Mouse (Mus musculus) urinary bladder, adult 18-20 months (tissue): ENCODE measurements around the gene Fam171a1.
"Not testable (repeated sequence)": the region's sequence is repeated elsewhere in the genome, so short reads cannot be mapped to it uniquely, and the experiment has no call there.

Experiments used
- DNase-seq, 2 experiments: peaks; one replicate each; pipeline ENCODE4 v3.0.0; 2022; ENCODE audit warnings: low spot score in 2 of 2, mixed read lengths in 2 of 2

Fam171a1 gene

DNA sequence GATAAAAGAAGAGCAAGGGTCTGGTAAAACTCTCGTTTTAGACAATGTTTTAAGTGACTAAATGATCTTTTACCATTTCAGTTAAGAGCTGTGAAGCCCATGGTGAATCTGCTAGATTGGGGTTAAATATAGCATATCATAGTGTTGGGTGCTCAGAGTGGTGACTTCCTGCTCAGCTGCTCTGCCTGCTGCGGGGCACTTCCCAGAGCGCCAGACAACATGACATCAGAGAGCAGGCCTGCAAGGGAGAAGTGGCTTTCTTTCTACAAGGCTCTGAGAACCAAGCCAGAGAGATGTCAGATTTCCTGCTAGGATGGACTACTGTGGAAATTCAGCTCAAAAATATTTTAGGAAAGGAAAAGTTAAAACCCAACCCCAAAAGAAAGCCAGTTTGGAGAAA, 57.8 kb downstream of the Fam171a1 start:
- DNase-seq: no peak

DNA sequence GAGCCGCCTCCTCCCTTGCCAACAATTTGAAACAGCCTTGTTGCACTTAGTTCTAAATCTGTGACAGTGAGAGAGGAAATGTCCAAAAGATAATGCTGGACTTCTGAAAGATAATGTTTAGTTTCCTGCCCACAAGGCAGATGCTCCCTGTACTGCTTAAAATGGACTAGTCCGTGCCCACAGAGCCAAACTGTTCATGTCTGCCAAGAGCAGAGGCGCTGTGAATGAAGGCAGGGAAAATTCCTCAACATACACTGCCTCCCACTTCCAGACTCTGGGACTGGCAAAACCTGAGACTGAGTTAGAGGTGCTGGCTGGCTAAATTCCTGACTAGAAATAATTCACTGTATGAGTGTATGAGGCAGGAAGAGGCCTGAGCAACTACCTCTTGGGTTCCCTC, 58.6 kb downstream of the Fam171a1 start:
- DNase-seq: no peak

DNA sequence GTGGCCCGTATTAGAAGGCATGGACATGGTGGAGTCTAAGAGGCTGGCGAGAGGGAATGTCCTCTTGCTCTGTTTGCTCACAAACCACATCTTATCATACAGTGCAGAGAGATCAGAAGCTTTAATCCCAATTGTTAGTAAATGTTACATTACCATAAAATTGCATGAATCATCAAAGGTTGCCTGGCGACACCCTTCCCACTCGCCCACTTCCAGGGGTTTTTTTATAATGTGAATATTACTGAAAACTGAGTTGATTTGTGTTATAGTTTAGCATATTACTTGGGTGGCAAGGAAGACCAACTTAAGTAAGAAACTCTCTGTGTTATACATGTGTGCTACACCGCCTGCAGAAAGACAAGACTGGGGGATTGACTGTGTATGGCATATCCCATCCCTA, 60.9 kb downstream of the Fam171a1 start:
- DNase-seq: no peak

DNA sequence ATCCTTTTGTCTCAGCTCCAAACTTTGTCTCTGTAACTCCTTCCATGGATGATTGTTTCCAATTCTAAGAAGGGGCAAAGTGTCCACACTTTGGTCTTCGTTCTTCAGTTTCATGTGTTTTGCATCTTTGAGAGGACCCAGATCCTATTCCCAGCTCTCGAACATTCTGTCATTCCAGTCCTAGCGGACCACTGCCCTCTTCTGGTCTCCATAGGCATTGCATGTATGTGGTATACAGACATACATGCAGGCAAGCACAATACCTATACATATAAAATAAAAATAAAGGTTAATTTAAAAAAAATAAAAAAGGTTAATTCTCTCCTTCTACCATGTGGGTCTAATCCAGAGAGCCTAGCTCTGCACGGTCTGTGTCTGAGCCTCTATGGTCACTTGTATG, 62.0 kb downstream of the Fam171a1 start:
- not testable (repeated sequence) for DNase-seq

DNA sequence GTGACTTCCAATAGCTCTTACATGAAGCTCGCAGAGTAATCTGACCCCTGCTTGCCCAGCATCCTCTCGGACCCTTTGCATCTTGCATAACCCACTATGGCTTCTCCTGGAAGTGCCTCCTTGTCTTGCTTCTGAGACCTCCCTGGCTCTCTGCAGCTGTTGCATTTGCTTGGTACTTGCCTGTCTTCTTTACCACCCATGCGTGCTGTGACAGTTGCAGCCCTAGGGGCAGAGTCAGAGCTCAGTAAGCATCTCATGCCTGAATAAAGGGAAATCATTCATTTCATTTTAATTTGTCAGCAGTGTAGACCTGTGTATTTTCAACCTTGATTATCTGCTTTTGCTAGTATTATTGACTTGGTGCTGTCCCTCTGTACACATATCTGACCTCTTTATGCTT, 62.7 kb downstream of the Fam171a1 start:
- DNase-seq: no peak

DNA sequence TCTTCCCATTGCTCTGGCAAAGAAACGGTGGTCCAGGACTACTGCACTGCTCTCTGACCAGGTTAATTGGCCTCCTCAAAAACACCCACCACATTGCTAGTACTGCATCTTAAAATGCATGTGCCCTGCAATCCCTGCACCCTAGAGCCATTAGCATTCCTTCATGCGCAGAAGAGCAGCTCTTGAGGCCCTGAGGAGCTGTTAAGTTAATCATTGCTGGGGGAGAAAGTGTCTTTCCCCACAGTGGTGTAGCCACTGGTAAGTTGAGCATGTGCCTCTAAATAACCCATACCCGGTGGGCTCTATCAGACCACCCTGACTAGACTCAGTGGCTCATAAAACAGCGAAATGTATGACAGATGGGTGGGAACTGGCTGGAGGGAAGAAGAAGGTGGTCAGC, 66.5 kb downstream of the Fam171a1 start:
- no peak for DNase-seq

DNA sequence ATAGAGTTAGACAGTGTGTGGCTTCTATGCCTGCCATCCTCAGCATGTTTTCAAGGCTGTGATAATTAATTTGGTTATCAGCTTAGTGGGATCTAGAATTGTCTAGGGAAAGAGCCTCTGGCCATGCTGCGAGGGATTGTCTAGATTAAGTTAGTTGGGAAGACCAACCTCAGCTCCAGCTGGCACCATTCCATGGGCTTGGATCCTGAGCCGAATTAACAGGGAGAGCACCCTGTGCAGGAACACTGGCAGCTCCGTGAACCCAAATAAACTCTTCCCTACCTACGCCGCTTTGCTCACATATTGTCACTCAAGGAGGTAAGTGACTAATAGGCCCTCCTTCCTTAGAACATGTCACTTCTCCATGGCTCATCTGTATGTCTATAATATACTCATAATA, 69.6 kb downstream of the Fam171a1 start:
- DNase-seq: no peak

DNA sequence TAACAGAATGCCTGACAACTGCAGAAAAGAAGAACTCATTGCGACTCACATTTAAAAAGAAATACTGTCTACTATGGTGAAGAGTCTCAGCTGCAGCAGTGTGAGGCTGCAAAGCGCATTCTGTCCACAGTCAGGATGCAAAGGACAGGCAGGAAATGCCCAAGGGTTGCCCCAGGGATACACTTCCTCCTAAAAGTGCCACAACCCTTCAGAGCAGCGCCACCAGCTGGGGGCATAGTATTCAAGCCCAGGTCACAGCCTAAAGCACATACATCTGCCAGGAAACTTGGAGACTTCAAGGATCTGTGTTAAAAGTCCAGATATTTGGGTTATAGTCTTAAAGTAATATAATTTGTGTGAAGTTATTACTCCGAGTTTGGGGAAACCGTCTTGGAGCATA, 71.3 kb downstream of the Fam171a1 start:
- no peak for DNase-seq

DNA sequence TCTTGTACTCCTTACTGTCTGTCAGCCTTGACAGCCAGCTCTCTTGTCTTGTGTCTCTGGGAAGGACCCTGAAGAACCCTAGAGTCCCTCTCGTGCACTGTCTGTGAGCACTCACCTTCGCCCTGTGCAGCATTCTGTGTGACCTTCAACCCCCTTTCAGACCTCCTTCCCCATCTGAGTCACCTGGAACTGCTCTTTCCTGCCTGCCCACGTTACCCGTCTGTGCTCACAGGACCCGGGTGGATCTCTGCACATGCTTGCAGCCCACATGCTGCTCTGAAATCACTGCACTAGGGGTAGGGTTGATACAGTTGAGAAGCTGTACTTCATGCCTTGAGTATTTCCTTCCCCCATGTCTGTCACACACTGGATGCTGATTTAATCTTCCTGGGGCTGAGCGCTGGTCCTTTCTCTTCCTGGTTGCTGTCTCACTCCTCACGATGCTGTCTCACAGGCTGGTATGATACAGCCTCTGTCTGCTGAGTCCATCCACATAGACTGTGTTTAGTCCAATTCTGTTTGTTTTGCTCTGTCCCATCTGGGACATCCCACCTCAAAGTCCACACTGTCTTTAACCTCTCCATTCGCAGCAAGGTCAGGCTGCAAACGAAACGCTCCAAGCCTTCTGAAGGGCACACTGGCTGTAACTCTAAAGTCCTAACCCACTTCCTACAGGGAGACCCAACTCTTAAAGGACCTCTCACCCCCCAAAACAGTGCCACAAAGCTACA, 74.9 kb downstream of the Fam171a1 start:
- DNase-seq: no peak

DNA sequence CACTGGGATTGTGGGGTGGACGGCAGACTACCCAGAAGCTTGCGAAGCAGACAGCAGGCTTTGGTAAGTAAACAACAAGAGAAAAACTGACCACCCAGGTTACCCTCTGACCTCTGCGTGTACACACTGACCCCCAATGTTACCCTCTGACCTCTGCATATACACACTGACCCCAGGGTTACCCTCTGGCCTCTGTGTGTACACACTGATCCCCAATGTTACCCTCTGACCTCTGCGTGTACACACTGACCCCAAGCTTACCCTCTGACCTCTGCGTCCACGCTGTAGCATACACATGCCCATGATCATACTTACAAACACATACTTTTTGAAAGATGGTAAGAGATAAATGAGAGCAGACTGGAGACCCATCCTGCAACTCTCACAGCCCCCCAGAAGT, 77.1 kb downstream of the Fam171a1 start:
- DNase-seq: no peak

DNA sequence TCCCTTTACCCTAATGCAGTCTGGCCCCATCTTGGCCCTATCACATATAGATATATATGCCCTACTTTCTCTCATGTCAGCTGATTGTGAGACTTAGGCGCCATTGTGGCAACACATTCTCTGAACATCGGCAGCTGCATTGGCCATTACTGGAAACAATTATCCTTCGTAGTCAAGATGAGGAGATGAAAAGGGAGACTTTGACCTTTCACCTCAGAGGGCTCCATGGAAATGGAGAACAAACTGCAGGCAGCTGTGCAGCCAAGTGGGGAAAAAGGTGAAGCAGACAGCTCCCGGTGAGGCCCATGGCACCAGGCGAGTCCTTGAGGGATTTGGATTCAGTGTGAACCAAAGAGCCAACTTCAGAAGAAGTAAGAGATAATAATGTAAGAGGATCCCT, 81.5 kb downstream of the Fam171a1 start:
- no peak for DNase-seq

DNA sequence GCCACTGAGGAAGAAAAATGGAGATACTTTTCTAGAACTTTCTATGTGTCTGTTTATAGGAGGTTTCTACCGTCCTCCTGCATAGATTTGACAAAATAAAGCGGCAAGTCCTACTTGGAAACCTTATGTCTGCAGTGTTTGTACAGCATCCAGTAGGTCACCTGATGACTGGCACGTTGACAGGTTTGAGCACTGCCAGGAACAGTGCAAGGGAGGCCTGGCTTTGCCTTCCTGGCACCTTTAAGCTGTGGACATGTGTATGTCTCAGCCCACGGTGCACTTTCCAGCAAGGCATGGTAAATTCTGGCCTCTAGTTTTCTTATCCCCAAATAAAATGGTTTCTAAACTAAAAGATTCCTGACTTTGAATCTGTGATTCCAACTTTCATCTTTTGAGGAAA, 86.4 kb downstream of the Fam171a1 start:
- no peak for DNase-seq

DNA sequence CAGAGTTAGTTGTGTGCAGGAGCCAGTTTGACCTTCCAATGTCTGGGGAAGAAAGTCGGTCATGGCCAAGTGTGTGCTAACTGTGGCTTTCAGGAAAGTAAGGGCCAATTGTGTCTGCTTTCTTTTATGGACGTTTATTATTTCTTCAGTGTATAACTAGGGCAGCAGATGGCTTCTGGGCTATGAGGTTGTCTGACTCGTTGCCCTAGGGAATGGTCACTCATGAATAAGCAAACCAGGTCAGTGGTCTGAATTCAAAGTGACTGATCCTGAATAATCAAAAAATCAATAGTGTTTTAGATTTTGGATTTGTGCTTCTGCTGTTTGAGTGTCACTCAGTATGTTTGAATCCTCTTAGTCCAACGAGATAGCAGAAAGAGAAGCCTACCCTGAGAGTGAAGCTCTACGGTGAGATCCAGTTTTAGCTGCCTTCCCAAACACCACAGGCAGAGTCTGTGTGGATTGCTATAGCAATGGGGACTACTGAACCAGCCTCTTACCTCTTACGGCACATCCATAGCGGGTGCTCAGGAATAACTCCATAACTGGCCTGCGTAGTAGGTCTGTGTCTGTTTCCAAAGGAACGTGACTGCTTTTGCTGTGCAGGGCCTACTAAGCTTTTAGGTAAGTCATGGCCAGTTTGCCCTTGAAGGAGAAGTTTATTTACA, 93.1 kb downstream of the Fam171a1 start:
- no peak for DNase-seq

DNA sequence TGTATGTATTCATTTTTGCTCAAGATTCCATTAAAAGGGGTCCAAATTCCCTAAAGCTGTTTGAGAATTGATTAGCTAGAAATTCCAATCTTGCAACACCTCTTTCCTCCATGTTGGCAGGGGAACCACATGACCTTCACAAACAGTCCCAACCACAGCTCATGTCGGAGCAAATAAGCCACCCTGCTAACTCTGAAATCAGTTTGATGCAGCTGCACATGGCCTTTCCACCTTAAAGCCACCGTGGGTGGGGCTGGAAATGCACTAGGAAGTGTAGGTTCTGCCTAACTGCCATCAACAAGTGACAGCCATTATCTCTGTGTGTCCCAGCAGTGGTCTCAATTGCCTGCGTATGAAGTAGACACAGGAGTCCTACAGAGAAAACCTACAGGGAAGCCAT, 101.5 kb downstream of the Fam171a1 start:
- DNase-seq: no peak

DNA sequence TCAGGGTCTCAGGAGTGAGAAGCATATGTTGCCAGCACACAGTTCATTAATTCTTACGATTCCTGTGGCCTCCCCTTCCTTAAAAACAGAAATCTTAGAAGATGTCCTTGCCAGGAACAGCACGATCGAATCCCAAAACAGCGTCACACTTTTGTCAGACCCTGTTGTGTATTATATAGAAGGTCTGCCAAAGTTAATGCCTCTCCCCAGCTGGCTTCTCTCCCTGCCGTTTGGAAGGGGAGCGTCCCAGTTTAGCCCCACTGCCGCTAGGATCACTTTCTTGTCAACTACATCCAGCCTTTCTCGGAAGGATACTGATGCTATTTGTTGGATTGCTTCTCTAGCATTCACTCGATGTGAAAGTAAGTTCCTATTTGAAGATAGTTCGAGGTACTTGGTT, 102.6 kb downstream of the Fam171a1 start:
- DNase-seq: no peak

DNA sequence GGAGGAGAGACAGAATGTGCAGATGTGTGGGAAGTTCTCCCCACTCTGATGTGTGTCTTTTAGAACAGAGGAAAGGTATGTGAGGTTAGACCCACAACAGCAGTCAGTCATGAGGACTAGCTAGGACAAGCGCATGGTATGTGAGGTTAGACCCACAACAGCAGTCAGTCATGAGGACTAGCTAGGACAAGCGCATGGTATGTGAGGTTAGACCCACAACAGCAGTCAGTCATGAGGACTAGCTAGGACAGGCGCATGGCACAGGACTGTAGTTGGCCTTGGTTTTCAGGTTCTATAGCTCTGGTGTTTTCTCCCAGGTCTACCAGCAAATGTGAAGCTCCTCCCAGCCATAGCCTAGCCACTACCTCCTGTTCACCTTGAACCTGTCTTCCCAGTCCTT, 103.6 kb downstream of the Fam171a1 start:
- not testable (repeated sequence) for DNase-seq

DNA sequence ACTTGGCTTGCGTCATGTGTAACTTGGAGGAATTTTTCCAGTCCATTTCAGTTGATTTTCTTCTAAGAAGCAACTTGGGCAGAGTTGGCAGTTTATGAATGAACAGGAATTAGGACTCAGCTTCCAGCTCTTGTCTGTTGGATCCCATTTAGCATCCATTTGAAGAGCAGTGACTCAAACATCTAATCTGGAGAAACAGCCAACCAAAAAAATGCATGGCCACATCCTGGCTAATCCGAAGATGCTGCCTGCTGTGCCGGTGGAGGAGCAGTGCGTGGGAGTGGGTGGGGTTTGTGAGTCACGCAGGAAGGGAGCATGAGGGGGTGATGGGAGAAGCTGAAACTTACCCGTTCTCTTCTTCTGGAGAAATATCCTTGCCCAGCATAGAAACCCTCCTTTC, 104.2 kb downstream of the Fam171a1 start:
- no peak for DNase-seq

DNA sequence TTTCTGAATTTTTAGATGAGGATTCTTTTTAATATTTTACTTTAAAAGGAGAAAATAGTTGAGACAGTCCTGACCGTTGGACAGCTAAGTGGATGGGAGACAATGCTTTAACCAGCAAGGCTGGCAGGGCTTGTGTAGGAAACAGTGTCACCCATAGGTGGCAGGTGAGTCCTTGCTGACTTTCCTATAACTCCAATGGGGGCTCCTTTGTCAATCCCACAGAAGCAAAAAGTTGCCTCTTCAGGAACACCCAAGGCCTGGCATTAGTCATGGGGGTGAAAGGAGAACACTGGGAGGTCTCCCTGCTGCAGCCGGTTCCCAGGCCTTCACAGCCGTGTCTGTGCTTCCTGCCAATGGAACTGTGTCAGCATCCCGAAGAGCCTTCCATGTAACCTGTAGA, 114.5 kb downstream of the Fam171a1 start:
- peak in 1 of 2 experiments; percentile 10 for DNase-seq

DNA sequence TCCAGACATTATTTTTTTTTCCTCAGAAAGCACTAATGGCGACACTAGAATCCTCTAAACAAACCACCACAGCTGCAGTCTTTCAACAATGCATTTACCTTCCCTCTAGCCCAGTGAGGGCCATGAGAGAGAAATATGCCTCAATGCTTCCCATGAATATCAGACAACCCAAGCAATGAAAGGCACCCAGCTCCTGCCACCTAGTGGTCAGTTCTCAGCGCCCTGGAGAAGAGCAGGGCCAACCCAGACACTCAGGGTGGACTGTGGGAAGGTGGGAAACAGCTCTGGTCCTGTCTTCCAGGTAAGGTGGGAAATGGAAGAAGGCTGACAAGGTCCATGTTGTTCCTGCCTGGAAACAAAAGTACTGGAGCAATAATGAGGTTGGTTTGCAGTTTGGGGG, 115.0 kb downstream of the Fam171a1 start:
- peak; percentile 37 to 49 for DNase-seq

DNA sequence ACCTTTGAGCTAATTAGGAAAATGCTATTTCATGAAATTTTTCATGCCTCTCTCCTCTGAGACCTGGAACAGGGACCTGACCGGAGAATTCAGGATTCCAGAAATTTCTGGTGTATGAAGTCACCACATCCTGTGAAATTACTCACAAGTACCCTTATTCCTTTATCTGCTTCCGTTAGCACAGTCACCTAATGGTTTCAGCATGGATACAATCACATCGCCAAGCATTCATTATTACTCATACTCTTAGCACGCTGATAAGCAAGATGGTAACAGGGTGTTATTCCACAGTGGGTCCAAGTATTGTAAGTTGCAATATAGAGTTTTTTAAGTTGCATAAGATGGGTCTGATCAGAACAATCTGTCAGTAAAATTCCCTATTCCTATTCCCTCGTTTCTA, 125.2 kb downstream of the Fam171a1 start:
- no peak for DNase-seq

DNA sequence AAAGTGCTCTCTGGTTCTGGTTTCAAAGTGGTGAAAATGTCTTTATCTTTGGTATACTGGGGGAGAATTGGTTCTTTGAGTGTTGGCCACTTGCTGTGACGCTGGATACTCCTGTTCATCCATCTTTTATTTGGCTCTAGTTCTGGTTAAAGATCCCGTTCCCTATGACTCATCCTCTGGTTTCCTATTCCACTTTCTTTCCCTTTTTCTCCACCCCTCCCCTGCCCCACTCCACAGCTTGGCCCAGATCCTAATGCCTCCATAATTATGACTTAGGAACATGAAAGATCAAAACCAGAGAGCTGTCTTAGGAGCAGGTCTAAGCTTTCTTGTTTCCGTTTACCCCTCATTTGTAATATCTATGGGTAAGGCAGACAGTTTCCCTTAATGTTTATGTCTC, 130.2 kb downstream of the Fam171a1 start:
- no peak for DNase-seq

DNA sequence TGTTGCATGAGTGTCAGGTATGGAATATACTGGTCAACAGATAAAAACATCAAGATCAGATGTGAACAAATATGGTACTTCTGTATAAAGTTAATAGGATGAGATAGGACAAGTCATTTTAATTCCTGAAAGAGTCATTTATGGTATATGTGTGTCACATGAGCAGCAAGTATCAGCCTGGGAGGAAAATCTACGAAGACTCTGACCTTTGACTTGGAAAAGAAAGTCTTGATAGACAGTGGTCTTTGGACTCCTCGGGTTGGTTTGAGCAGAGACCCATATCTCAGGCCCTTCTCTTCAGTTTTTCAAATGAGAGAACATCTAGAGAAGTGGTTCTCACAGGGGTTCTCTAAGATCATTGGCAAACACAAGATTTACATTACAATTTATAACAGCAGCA, 137.3 kb downstream of the Fam171a1 start:
- DNase-seq: no peak

DNA sequence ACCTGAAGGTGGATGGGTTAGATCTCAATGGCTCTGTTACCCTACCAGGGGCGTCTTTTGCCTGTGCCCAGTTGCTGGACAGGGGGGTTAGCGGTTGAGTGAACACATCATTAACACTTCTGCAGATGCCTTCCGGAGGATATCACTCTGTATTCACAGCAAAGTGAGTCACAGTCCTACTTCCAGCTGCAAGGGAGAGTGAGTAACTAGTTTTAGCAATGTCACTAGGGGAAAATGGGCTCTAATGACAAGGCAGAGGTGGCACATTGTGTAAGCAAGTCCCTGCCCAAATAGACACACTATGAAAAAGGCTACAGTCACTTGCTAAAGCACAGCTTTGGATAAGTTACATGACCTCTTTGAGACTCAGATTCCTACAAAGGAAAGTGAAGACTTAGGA, 152.4 kb downstream of the Fam171a1 start:
- DNase-seq: no peak

DNA sequence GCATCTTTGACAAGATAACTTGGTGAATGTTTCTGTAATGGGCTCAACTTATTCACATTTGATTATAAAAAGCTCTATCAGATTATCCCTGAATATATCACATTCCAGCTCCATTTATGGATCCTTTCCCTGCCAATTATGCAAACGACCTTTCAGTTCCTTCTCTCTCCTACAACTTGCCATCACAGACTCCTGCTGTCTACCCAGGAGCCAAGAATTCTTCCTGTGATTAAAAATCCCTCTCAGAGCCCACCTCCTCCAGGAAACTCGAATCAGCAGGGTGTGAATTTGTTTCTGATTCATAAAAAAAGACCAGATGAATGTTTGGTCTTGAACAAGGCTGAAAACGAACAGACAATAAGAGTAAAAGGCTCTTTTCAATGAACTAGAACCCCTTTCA, 153.9 kb downstream of the Fam171a1 start:
- DNase-seq: no peak
